In the genomic region with DNA sequence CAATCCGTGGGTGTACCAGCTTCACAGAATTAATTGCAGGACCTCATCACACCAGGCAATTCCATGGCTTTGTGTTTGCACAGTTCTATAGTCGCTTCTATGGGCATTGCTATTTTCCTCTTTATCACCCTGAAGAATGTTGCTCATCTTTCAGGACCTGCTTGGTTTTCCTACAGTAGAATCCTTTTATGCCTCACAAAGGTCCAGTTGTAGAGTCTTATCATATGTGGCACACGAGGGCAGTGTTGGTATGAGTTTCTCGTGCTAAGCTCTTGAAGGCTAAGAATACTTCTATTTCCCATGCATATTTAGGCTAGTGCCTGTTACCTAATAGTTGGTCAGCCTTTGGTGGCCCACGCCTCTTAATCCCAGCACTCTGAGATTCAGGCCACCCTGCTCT, we compare ENCODE assay signal across 7 mouse cellular contexts. TPM values are rescaled to one million over a fixed set of nuclear protein-coding genes. Genes with fewer than 3 reads are reported as not detected.
DNase-seq lines count a peak whose midpoint lies in the region; ATAC-seq lines count a peak whose summit lies in the region.

No protein-coding gene starts in this region.

- H3K9me3 ChIP-seq in lung, embryonic 15.5 days, result no peaks in the 10 kb centered on the region
- H3K9me3 ChIP-seq in embryonic facial prominence, embryonic 13.5 days, result no peaks in the 10 kb centered on the region
- H3K9me3 ChIP-seq in limb, embryonic 10.5 days (replicated peaks), result no peaks in the 10 kb centered on the region
- no peaks in the 10 kb centered on the region for H3K9me3 ChIP-seq in neural tube, embryonic 15.5 days (replicated peaks)

- DNase-seq in lung, postnatal 10 days, result no peak
- DNase-seq in limb, embryonic 10.5 days (ENCODE audit: low spot score), result no peak
- DNase-seq in frontal cortex, postnatal 10 days (ENCODE audit: low spot score in 2 of 2), result no peak

- no peaks in the 10 kb centered on the region for H3K27me3 ChIP-seq in lung, embryonic 15.5 days
- H3K27me3 ChIP-seq in embryonic facial prominence, embryonic 13.5 days, result no peaks in the 10 kb centered on the region
- H3K27me3 ChIP-seq in limb, embryonic 10.5 days (ENCODE audit: low read depth, poor library complexity, severe bottlenecking), result no peaks in the 10 kb centered on the region
- no peaks in the 10 kb centered on the region for H3K27me3 ChIP-seq in neural tube, embryonic 15.5 days (replicated peaks)

- peak overlapping the region; percentile 68 for H3K4me3 ChIP-seq in lung, embryonic 15.5 days
- H3K4me3 ChIP-seq in embryonic facial prominence, embryonic 13.5 days, result peak overlapping the region; percentile 84
- peak overlapping the region; percentile 85 for H3K4me3 ChIP-seq in limb, embryonic 10.5 days
- H3K4me3 ChIP-seq in neural tube, embryonic 15.5 days (replicated peaks), result peak overlapping the region; percentile 75

- H3K4me1 ChIP-seq in lung, embryonic 15.5 days, result peaks cover 19% of the 10 kb centered on the region
- peaks cover 38% of the 10 kb centered on the region for H3K4me1 ChIP-seq in embryonic facial prominence, embryonic 13.5 days
- H3K4me1 ChIP-seq in limb, embryonic 10.5 days, result peaks cover 24% of the 10 kb centered on the region
- peaks cover 44% of the 10 kb centered on the region for H3K4me1 ChIP-seq in neural tube, embryonic 15.5 days

- ATAC-seq in lung, embryonic 15.5 days (ENCODE audit: borderline replicate concordance, extremely low read depth, low FRiP score, low TSS enrichment), result no peak
- no peak for ATAC-seq in embryonic facial prominence, embryonic 13.5 days (ENCODE audit: insufficient number of reproducible peaks, insufficient read depth, low FRiP score, low TSS enrichment, low read depth)
- ATAC-seq in neural tube, embryonic 15.5 days (ENCODE audit: low FRiP score), result no peak
- no peak for ATAC-seq in frontal cortex, adult (ENCODE audit: low TSS enrichment)

- H3K36me3 ChIP-seq in lung, embryonic 15.5 days, result no peaks in the 10 kb centered on the region
- peaks cover 14% of the 10 kb centered on the region; the same call in 1 of the 2 replicates for H3K36me3 ChIP-seq in embryonic facial prominence, embryonic 13.5 days
- peaks cover 37% of the 10 kb centered on the region for H3K36me3 ChIP-seq in limb, embryonic 10.5 days
- no peaks in the 10 kb centered on the region for H3K36me3 ChIP-seq in neural tube, embryonic 15.5 days

- H3K4me2 ChIP-seq in lung, embryonic 15.5 days, result peak overlapping the region; percentile 86
- H3K4me2 ChIP-seq in embryonic facial prominence, embryonic 13.5 days, result peak overlapping the region; percentile 84
- peak overlapping the region; percentile 83 for H3K4me2 ChIP-seq in neural tube, embryonic 15.5 days

- H3K9ac ChIP-seq in lung, embryonic 15.5 days, result peak overlapping the region; percentile 73
- peak overlapping the region; percentile 92 for H3K9ac ChIP-seq in embryonic facial prominence, embryonic 13.5 days
- peak overlapping the region; percentile 68 for H3K9ac ChIP-seq in neural tube, embryonic 15.5 days (replicated peaks)

- 28% methylated on average over 5 of the region's 5 CpGs for WGBS in lung, embryonic 15.5 days
- WGBS in embryonic facial prominence, embryonic 13.5 days, result 51% methylated on average over 5 of the region's 5 CpGs
- 68% methylated on average over 5 of the region's 5 CpGs for WGBS in limb, embryonic 10.5 days
- 40% methylated on average over 5 of the region's 5 CpGs for WGBS in neural tube, embryonic 15.5 days

- H3K27ac ChIP-seq in lung, embryonic 15.5 days, result peak overlapping the region; percentile 89; the same call in 1 of the 2 replicates
- no peak overlapping the region for H3K27ac ChIP-seq in embryonic facial prominence, embryonic 13.5 days
- H3K27ac ChIP-seq in limb, embryonic 10.5 days, result peak overlapping the region; percentile 97
- H3K27ac ChIP-seq in neural tube, embryonic 15.5 days (replicated peaks), result peak overlapping the region; percentile 96

RNA-seq across cellular contexts. Expression of a gene that starts 0.6 kb away (rescaled TPM):
- polyA plus RNA-seq in lung, embryonic 15.5 days (2015; fragmentation: Nextera tagmentation; extraction: Ambion mirVana), result 14.7 and 15.9 TPM in 2 replicates
- 15.5 and 16.3 TPM in 2 replicates for polyA plus RNA-seq in embryonic facial prominence, embryonic 13.5 days (2015; fragmentation: Nextera tagmentation; extraction: Ambion mirVana)
- 13.4 and 13.9 TPM in 2 replicates for polyA plus RNA-seq in limb, embryonic 10.5 days (2016; fragmentation: Nextera tagmentation; extraction: Ambion mirVana)
- polyA plus RNA-seq in neural tube, embryonic 15.5 days (2015; fragmentation: Nextera tagmentation; extraction: Ambion mirVana), result 14.3 and 16.0 TPM in 2 replicates

RNA-seq across cellular contexts. Expression of a gene that starts 1.0 kb away (rescaled TPM):
- 80.5 and 88.4 TPM in 2 replicates for polyA plus RNA-seq in lung, embryonic 15.5 days (2015; fragmentation: Nextera tagmentation; extraction: Ambion mirVana)
- 105 and 108 TPM in 2 replicates for polyA plus RNA-seq in embryonic facial prominence, embryonic 13.5 days (2015; fragmentation: Nextera tagmentation; extraction: Ambion mirVana)
- 101 and 121 TPM in 2 replicates for polyA plus RNA-seq in limb, embryonic 10.5 days (2016; fragmentation: Nextera tagmentation; extraction: Ambion mirVana)
- 102 TPM in 2 replicates for polyA plus RNA-seq in neural tube, embryonic 15.5 days (2015; fragmentation: Nextera tagmentation; extraction: Ambion mirVana)

RNA-seq across cellular contexts. Expression of a gene that starts 18.8 kb away (rescaled TPM):
- polyA plus RNA-seq in lung, embryonic 15.5 days (2015; fragmentation: Nextera tagmentation; extraction: Ambion mirVana), result not detected in 2 replicates
- 0.32 TPM in 1 of 2 replicates, not detected in the other for polyA plus RNA-seq in embryonic facial prominence, embryonic 13.5 days (2015; fragmentation: Nextera tagmentation; extraction: Ambion mirVana)
- polyA plus RNA-seq in limb, embryonic 10.5 days (2016; fragmentation: Nextera tagmentation; extraction: Ambion mirVana), result not detected in 2 replicates
- polyA plus RNA-seq in neural tube, embryonic 15.5 days (2015; fragmentation: Nextera tagmentation; extraction: Ambion mirVana), result not detected in 2 replicates

RNA-seq across cellular contexts. Expression of a gene that starts 20.1 kb away (rescaled TPM):
- polyA plus RNA-seq in lung, embryonic 15.5 days (2015; fragmentation: Nextera tagmentation; extraction: Ambion mirVana), result not detected in 2 replicates
- not detected in 2 replicates for polyA plus RNA-seq in embryonic facial prominence, embryonic 13.5 days (2015; fragmentation: Nextera tagmentation; extraction: Ambion mirVana)
- polyA plus RNA-seq in limb, embryonic 10.5 days (2016; fragmentation: Nextera tagmentation; extraction: Ambion mirVana), result not detected in 2 replicates
- polyA plus RNA-seq in neural tube, embryonic 15.5 days (2015; fragmentation: Nextera tagmentation; extraction: Ambion mirVana), result 0.36 and 0.56 TPM in 2 replicates

RNA-seq across cellular contexts. Expression of a gene that starts 20.1 kb away (rescaled TPM):
- polyA plus RNA-seq in lung, embryonic 15.5 days (2015; fragmentation: Nextera tagmentation; extraction: Ambion mirVana), result not detected in 2 replicates
- polyA plus RNA-seq in embryonic facial prominence, embryonic 13.5 days (2015; fragmentation: Nextera tagmentation; extraction: Ambion mirVana), result 0.32 TPM in 1 of 2 replicates, not detected in the other
- polyA plus RNA-seq in limb, embryonic 10.5 days (2016; fragmentation: Nextera tagmentation; extraction: Ambion mirVana), result not detected in 2 replicates
- 0.17 TPM in 1 of 2 replicates, not detected in the other for polyA plus RNA-seq in neural tube, embryonic 15.5 days (2015; fragmentation: Nextera tagmentation; extraction: Ambion mirVana)
